Mouse (Mus musculus): ENCODE data around the gene Sult1a1. TPM values are rescaled to one million over a fixed set of nuclear protein-coding genes. Genes with fewer than 3 reads are reported as not detected.

Sult1a1 gene
- polyA plus RNA-seq, 1 experiment from 2014 or later = 3.5 TPM

- DNase-seq (ENCODE audit: low spot score) = no peak
- Histone ChIP-seq H3K36me3 (ENCODE audit: control insufficient read depth, insufficient read depth, low read length) (no peaks in the 10 kb centered on the region), H3K4me3 (ENCODE audit: low read depth, low read length) (no peak overlapping the region), H3K9ac (ENCODE audit: low read length) (no peak overlapping the region), H3K9me3 (ENCODE audit: control insufficient read depth, low read length) (no peaks in the 10 kb centered on the region), H3K4me1 (replicated peaks; ENCODE audit: control insufficient read depth, insufficient read depth, low read length) (0 out of 2 replicates have a peak, but pooled peaks cover 3% of the 10 kb centered on the region), H3K4me2 (ENCODE audit: low read length) (no peak overlapping the region), H3K27ac (ENCODE audit: low read depth) (no peak overlapping the region), H3K27me3 (replicated peaks; ENCODE audit: control insufficient read depth, insufficient read depth, low read length) (peaks cover 23% of the 10 kb centered on the region)
- 82% methylated on average over 10 of the region's 10 CpGs for WGBS
- ATAC-seq (replicated peaks; ENCODE audit: low FRiP score, low TSS enrichment, low read depth) = no peak
Measured at GRCm38 (mm10) chr7:126708175-126708952, 32.1 kb upstream of the Sult1a1 start.

- no peak for ATAC-seq (replicated peaks; ENCODE audit: low FRiP score, low TSS enrichment, low read depth)
- 81% methylated on average over 19 of the region's 19 CpGs for WGBS
Measured at GRCm38 (mm10) chr7:126707442-126708174, 31.4 kb upstream of the Sult1a1 start, which contains the start of gene Coro1a. TSS of gene Coro1a (minus strand) at chr7:126707787.

GRCm38 (mm10) chr7:126704121-126704980 is 28.1 kb upstream of the Sult1a1 start:
- ATAC-seq (replicated peaks; ENCODE audit: low FRiP score, low TSS enrichment, low read depth) (no peak; the same call in 1 of the 2 replicates), DNase-seq (ENCODE audit: low spot score) (peak; percentile 83)
- H3K9me3 ChIP-seq (ENCODE audit: control insufficient read depth, low read length) = no peaks in the 10 kb centered on the region
- H3K9ac ChIP-seq (ENCODE audit: low read length) = peak overlapping the region; percentile 17
- 0 out of 2 replicates have a peak, but pooled peaks cover 3% of the 10 kb centered on the region for H3K4me1 ChIP-seq (replicated peaks; ENCODE audit: control insufficient read depth, insufficient read depth, low read length)
- H3K36me3 ChIP-seq (ENCODE audit: control insufficient read depth, insufficient read depth, low read length) = no peaks in the 10 kb centered on the region
- H3K27ac ChIP-seq (ENCODE audit: low read depth) = no peak overlapping the region
- H3K4me2 ChIP-seq (ENCODE audit: low read length) = peak overlapping the region; percentile 60
- H3K27me3 ChIP-seq (replicated peaks; ENCODE audit: control insufficient read depth, insufficient read depth, low read length) = peaks cover 30% of the 10 kb centered on the region
- 3% methylated on average over 39 of the region's 39 CpGs for WGBS
- peak overlapping the region; percentile 28 for H3K4me3 ChIP-seq (ENCODE audit: low read depth, low read length)

More at GRCm38 (mm10) chr7:126707442-126708174, 31.4 kb upstream of the Sult1a1 start, which contains the start of gene Coro1a:
- Histone ChIP-seq H3K4me2 (ENCODE audit: low read length) (no peak within 1 kb of the TSS), H3K9me3 (ENCODE audit: control insufficient read depth, low read length) (no peaks in the 10 kb centered on the region), H3K4me3 (ENCODE audit: low read depth, low read length) (no peak within 1 kb of the TSS), H3K9ac (ENCODE audit: low read length) (no peak within 1 kb of the TSS), H3K27ac (ENCODE audit: low read depth) (no peak within 1 kb of the TSS), H3K36me3 (ENCODE audit: control insufficient read depth, insufficient read depth, low read length) (no peaks in the 10 kb centered on the region), H3K27me3 (replicated peaks; ENCODE audit: control insufficient read depth, insufficient read depth, low read length) (peaks cover 30% of the 10 kb centered on the region), H3K4me1 (replicated peaks; ENCODE audit: control insufficient read depth, insufficient read depth, low read length) (0 out of 2 replicates have a peak, but pooled peaks cover 3% of the 10 kb centered on the region)
- DNase-seq (ENCODE audit: low spot score) = no peak

GRCm38 (mm10) chr7:126703757-126704077 is 27.5 kb upstream of the Sult1a1 start:
- Histone ChIP-seq H3K4me2 (ENCODE audit: low read length) (peak overlapping the region; percentile 60; the same call in 1 of the 2 replicates), H3K9me3 (ENCODE audit: control insufficient read depth, low read length) (no peaks in the 10 kb centered on the region), H3K9ac (ENCODE audit: low read length) (no peak overlapping the region), H3K27ac (ENCODE audit: low read depth) (no peak overlapping the region), H3K4me3 (ENCODE audit: low read depth, low read length) (peak overlapping the region; percentile 4; the same call in 1 of the 2 replicates), H3K36me3 (ENCODE audit: control insufficient read depth, insufficient read depth, low read length) (no peaks in the 10 kb centered on the region), H3K27me3 (replicated peaks; ENCODE audit: control insufficient read depth, insufficient read depth, low read length) (peaks cover 30% of the 10 kb centered on the region), H3K4me1 (replicated peaks; ENCODE audit: control insufficient read depth, insufficient read depth, low read length) (0 out of 2 replicates have a peak, but pooled peaks cover 3% of the 10 kb centered on the region)
- DNase-seq (ENCODE audit: low spot score) = no peak
- no peak for ATAC-seq (replicated peaks; ENCODE audit: low FRiP score, low TSS enrichment, low read depth)
- 19% methylated on average over 7 of the region's 7 CpGs for WGBS

GRCm38 (mm10) chr7:126702861-126703756 is 26.9 kb upstream of the Sult1a1 start:
- H3K9me3 ChIP-seq (ENCODE audit: control insufficient read depth, low read length) = no peaks in the 10 kb centered on the region
- DNase-seq (ENCODE audit: low spot score) (no peak), ATAC-seq (replicated peaks; ENCODE audit: low FRiP score, low TSS enrichment, low read depth) (no peak)
- WGBS = 75% methylated on average over 12 of the region's 12 CpGs
- H3K9ac ChIP-seq (ENCODE audit: low read length) = no peak overlapping the region
- H3K36me3 ChIP-seq (ENCODE audit: control insufficient read depth, insufficient read depth, low read length) = no peaks in the 10 kb centered on the region
- no peak overlapping the region; the same call in 1 of the 2 replicates for H3K4me3 ChIP-seq (ENCODE audit: low read depth, low read length)
- H3K4me2 ChIP-seq (ENCODE audit: low read length) = 0 out of 2 replicates have a peak overlapping the region, but pooled peaks have one; percentile 60
- no peak overlapping the region for H3K27ac ChIP-seq (ENCODE audit: low read depth)
- H3K4me1 ChIP-seq (replicated peaks; ENCODE audit: control insufficient read depth, insufficient read depth, low read length) = 0 out of 2 replicates have a peak, but pooled peaks cover 3% of the 10 kb centered on the region
- H3K27me3 ChIP-seq (replicated peaks; ENCODE audit: control insufficient read depth, insufficient read depth, low read length) = peaks cover 30% of the 10 kb centered on the region

GRCm38 (mm10) chr7:126702358-126702757 is 26.1 kb upstream of the Sult1a1 start:
- ATAC-seq (replicated peaks; ENCODE audit: low FRiP score, low TSS enrichment, low read depth) (no peak), DNase-seq (ENCODE audit: low spot score) (no peak)
- Histone ChIP-seq H3K27me3 (replicated peaks; ENCODE audit: control insufficient read depth, insufficient read depth, low read length) (peaks cover 30% of the 10 kb centered on the region), H3K4me3 (ENCODE audit: low read depth, low read length) (no peak overlapping the region), H3K27ac (ENCODE audit: low read depth) (no peak overlapping the region), H3K9ac (ENCODE audit: low read length) (no peak overlapping the region), H3K4me1 (replicated peaks; ENCODE audit: control insufficient read depth, insufficient read depth, low read length) (0 out of 2 replicates have a peak, but pooled peaks cover 3% of the 10 kb centered on the region), H3K9me3 (ENCODE audit: control insufficient read depth, low read length) (no peaks in the 10 kb centered on the region), H3K4me2 (ENCODE audit: low read length) (no peak overlapping the region), H3K36me3 (ENCODE audit: control insufficient read depth, insufficient read depth, low read length) (peaks cover 4% of the 10 kb centered on the region; the same call in 1 of the 2 replicates)
- 83% methylated on average over 6 of the region's 6 CpGs for whole genome bisulfite sequencing

- Histone ChIP-seq H3K27me3 (replicated peaks; ENCODE audit: control insufficient read depth, insufficient read depth, low read length) (peaks cover 30% of the 10 kb centered on the region), H3K9ac (ENCODE audit: low read length) (no peak overlapping the region), H3K27ac (ENCODE audit: low read depth) (no peak overlapping the region), H3K36me3 (ENCODE audit: control insufficient read depth, insufficient read depth, low read length) (peaks cover 6% of the 10 kb centered on the region; the same call in 1 of the 2 replicates), H3K4me2 (ENCODE audit: low read length) (peak overlapping the region; percentile 3; the same call in 1 of the 2 replicates), H3K4me1 (replicated peaks; ENCODE audit: control insufficient read depth, insufficient read depth, low read length) (peaks cover 6% of the 10 kb centered on the region), H3K9me3 (ENCODE audit: control insufficient read depth, low read length) (no peaks in the 10 kb centered on the region), H3K4me3 (ENCODE audit: low read depth, low read length) (no peak overlapping the region)
- WGBS = 61% methylated on average over 24 of the region's 24 CpGs
- DNase-seq (ENCODE audit: low spot score) (no peak), ATAC-seq (replicated peaks; ENCODE audit: low FRiP score, low TSS enrichment, low read depth) (no peak)
Measured at GRCm38 (mm10) chr7:126701559-126702357, 25.5 kb upstream of the Sult1a1 start.

All from intestine, embryonic 14.5 days (tissue).